Mouse (Mus musculus): Measurements from ENCODE around the gene Muc2. TPM values are rescaled to one million over a fixed set of nuclear protein-coding genes. Genes with fewer than 3 reads are reported as not detected.
"Not testable (repeated sequence)": the region's sequence is repeated elsewhere in the genome, so short reads cannot be mapped to it uniquely, and the experiment has no call there.

Gene Muc2
- polyA plus RNA-seq (2012): 0.06 and 0.08 TPM in 2 replicates

GRCm38 (mm10) chr7:141690040-141690439 lies at the start of gene Muc2:
Gene Muc2 (plus strand): TSS chr7:141690340.
- H3K9me3 ChIP-seq (ENCODE audit: control insufficient read depth, low read length): no peaks in the 10 kb centered on the region
- no peak within 1 kb of the TSS for H3K4me3 ChIP-seq (replicated peaks)
- TF ChIP-seq GATA1 (IDR thresholded peaks at IDR 0.05; ENCODE audit: low read length): no peak
- no peak for TF ChIP-seq TAL1 (IDR thresholded peaks at IDR 0.05; ENCODE audit: low read length)
- H3K27me3 ChIP-seq (ENCODE audit: control insufficient read depth): peaks cover 42% of the 10 kb centered on the region
- no peaks in the 10 kb centered on the region; the same call in 1 of the 2 replicates for H3K4me1 ChIP-seq (ENCODE audit: control insufficient read depth)
- no peaks in the 10 kb centered on the region for H3K36me3 ChIP-seq (ENCODE audit: control insufficient read depth)

- Histone ChIP-seq H3K27me3 (ENCODE audit: control insufficient read depth) (no peaks in the 10 kb centered on the region; the same call in 1 of the 2 replicates), H3K4me3 (replicated peaks) (no peak overlapping the region), H3K9me3 (ENCODE audit: control insufficient read depth, low read length) (no peaks in the 10 kb centered on the region), H3K36me3 (ENCODE audit: control insufficient read depth) (peaks cover 95% of the 10 kb centered on the region), H3K4me1 (ENCODE audit: control insufficient read depth) (peaks cover 20% of the 10 kb centered on the region)
- TF ChIP-seq GATA1 (IDR thresholded peaks at IDR 0.05; ENCODE audit: low read length): no peak
Measured at GRCm38 (mm10) chr7:141642375-141642774, 47.8 kb upstream of the Muc2 start.

GRCm38 (mm10) chr7:141643160-141643559 lies 47.0 kb upstream of the Muc2 start:
- no peak overlapping the region for H3K4me3 ChIP-seq (replicated peaks)
- peaks cover 19% of the 10 kb centered on the region for H3K4me1 ChIP-seq (ENCODE audit: control insufficient read depth)
- TF ChIP-seq GATA1 (IDR thresholded peaks at IDR 0.05; ENCODE audit: low read length) (no peak), TAL1 (IDR thresholded peaks at IDR 0.05; ENCODE audit: low read length) (no peak)
- H3K36me3 ChIP-seq (ENCODE audit: control insufficient read depth): peaks cover 95% of the 10 kb centered on the region
- no peaks in the 10 kb centered on the region for H3K9me3 ChIP-seq (ENCODE audit: control insufficient read depth, low read length)
- no peaks in the 10 kb centered on the region; the same call in 1 of the 2 replicates for H3K27me3 ChIP-seq (ENCODE audit: control insufficient read depth)

- H3K9me3 ChIP-seq (ENCODE audit: control insufficient read depth, low read length): no peaks in the 10 kb centered on the region
- no peak for TF ChIP-seq TAL1 (IDR thresholded peaks at IDR 0.05; ENCODE audit: low read length)
- TF ChIP-seq GATA1 (IDR thresholded peaks at IDR 0.05; ENCODE audit: low read length): no peak
- no peaks in the 10 kb centered on the region for H3K27me3 ChIP-seq (ENCODE audit: control insufficient read depth)
- H3K4me3 ChIP-seq (replicated peaks): no peak overlapping the region
- H3K36me3 ChIP-seq (ENCODE audit: control insufficient read depth): peaks cover 98% of the 10 kb centered on the region
- peaks cover 42% of the 10 kb centered on the region for H3K4me1 ChIP-seq (ENCODE audit: control insufficient read depth)
Measured at GRCm38 (mm10) chr7:141647083-141647482, 43.1 kb upstream of the Muc2 start.

- Histone ChIP-seq H3K9me3 (ENCODE audit: control insufficient read depth, low read length) (no peaks in the 10 kb centered on the region), H3K4me1 (ENCODE audit: control insufficient read depth) (peaks cover 48% of the 10 kb centered on the region), H3K27me3 (ENCODE audit: control insufficient read depth) (no peaks in the 10 kb centered on the region), H3K36me3 (ENCODE audit: control insufficient read depth) (peaks cover 92% of the 10 kb centered on the region), H3K4me3 (replicated peaks) (no peak overlapping the region)
- TF ChIP-seq GATA1 (IDR thresholded peaks at IDR 0.05; ENCODE audit: low read length): no peak
- TF ChIP-seq TAL1 (IDR thresholded peaks at IDR 0.05; ENCODE audit: low read length): no peak
Measured at GRCm38 (mm10) chr7:141647815-141648214, 42.3 kb upstream of the Muc2 start.

- Histone ChIP-seq H3K9me3 (ENCODE audit: control insufficient read depth, low read length) (no peaks in the 10 kb centered on the region), H3K36me3 (ENCODE audit: control insufficient read depth) (peaks cover 49% of the 10 kb centered on the region), H3K27me3 (ENCODE audit: control insufficient read depth) (no peaks in the 10 kb centered on the region), H3K4me1 (ENCODE audit: control insufficient read depth) (peaks cover 66% of the 10 kb centered on the region), H3K4me3 (replicated peaks) (no peak overlapping the region)
- TF ChIP-seq GATA1 (IDR thresholded peaks at IDR 0.05; ENCODE audit: low read length) (no peak), TAL1 (IDR thresholded peaks at IDR 0.05; ENCODE audit: low read length) (no peak)
Measured at GRCm38 (mm10) chr7:141652191-141652590, 37.9 kb upstream of the Muc2 start.

- Histone ChIP-seq H3K36me3 (ENCODE audit: control insufficient read depth) (no peaks in the 10 kb centered on the region), H3K4me3 (replicated peaks) (no peak overlapping the region), H3K9me3 (ENCODE audit: control insufficient read depth, low read length) (no peaks in the 10 kb centered on the region), H3K4me1 (ENCODE audit: control insufficient read depth) (peaks cover 58% of the 10 kb centered on the region), H3K27me3 (ENCODE audit: control insufficient read depth) (no peaks in the 10 kb centered on the region)
- TF ChIP-seq GATA1 (IDR thresholded peaks at IDR 0.05; ENCODE audit: low read length) (no peak), TAL1 (IDR thresholded peaks at IDR 0.05; ENCODE audit: low read length) (no peak)
Measured at GRCm38 (mm10) chr7:141660346-141660745, 29.8 kb upstream of the Muc2 start.

GRCm38 (mm10) chr7:141661481-141661880 lies 28.7 kb upstream of the Muc2 start:
- TF ChIP-seq GATA1 (IDR thresholded peaks at IDR 0.05; ENCODE audit: low read length) (no peak), TAL1 (IDR thresholded peaks at IDR 0.05; ENCODE audit: low read length) (no peak)
- H3K27me3 ChIP-seq (ENCODE audit: control insufficient read depth): no peaks in the 10 kb centered on the region
- H3K9me3 ChIP-seq (ENCODE audit: control insufficient read depth, low read length): no peaks in the 10 kb centered on the region
- H3K36me3 ChIP-seq (ENCODE audit: control insufficient read depth): no peaks in the 10 kb centered on the region
- no peak overlapping the region for H3K4me3 ChIP-seq (replicated peaks)
- peaks cover 51% of the 10 kb centered on the region for H3K4me1 ChIP-seq (ENCODE audit: control insufficient read depth)

- Histone ChIP-seq H3K4me3 (replicated peaks) (no peak overlapping the region), H3K9me3 (ENCODE audit: control insufficient read depth, low read length) (no peaks in the 10 kb centered on the region), H3K4me1 (ENCODE audit: control insufficient read depth) (peaks cover 50% of the 10 kb centered on the region), H3K36me3 (ENCODE audit: control insufficient read depth) (no peaks in the 10 kb centered on the region), H3K27me3 (ENCODE audit: control insufficient read depth) (no peaks in the 10 kb centered on the region)
- TF ChIP-seq TAL1 (IDR thresholded peaks at IDR 0.05; ENCODE audit: low read length): no peak
- no peak for TF ChIP-seq GATA1 (IDR thresholded peaks at IDR 0.05; ENCODE audit: low read length)
Measured at GRCm38 (mm10) chr7:141662223-141662622, 27.9 kb upstream of the Muc2 start.

- no peaks in the 10 kb centered on the region for H3K9me3 ChIP-seq (ENCODE audit: control insufficient read depth, low read length)
- H3K4me1 ChIP-seq (ENCODE audit: control insufficient read depth): peaks cover 40% of the 10 kb centered on the region
- no peak overlapping the region for H3K4me3 ChIP-seq (replicated peaks)
- H3K36me3 ChIP-seq (ENCODE audit: control insufficient read depth): no peaks in the 10 kb centered on the region
- no peak for TF ChIP-seq TAL1 (IDR thresholded peaks at IDR 0.05; ENCODE audit: low read length)
- H3K27me3 ChIP-seq (ENCODE audit: control insufficient read depth): no peaks in the 10 kb centered on the region
Measured at GRCm38 (mm10) chr7:141666190-141666589, 23.9 kb upstream of the Muc2 start.

- H3K9me3 ChIP-seq (ENCODE audit: control insufficient read depth, low read length); H3K27me3 ChIP-seq (ENCODE audit: control insufficient read depth); H3K36me3 ChIP-seq (ENCODE audit: control insufficient read depth); H3K4me3 ChIP-seq (replicated peaks): not testable (repeated sequence)
- H3K4me1 ChIP-seq (ENCODE audit: control insufficient read depth): peaks cover 50% of the 10 kb centered on the region
Measured at GRCm38 (mm10) chr7:141669097-141669496, 21.0 kb upstream of the Muc2 start.
